26 mouse cellular contexts compared by ENCODE assay signal in the genomic region with DNA sequence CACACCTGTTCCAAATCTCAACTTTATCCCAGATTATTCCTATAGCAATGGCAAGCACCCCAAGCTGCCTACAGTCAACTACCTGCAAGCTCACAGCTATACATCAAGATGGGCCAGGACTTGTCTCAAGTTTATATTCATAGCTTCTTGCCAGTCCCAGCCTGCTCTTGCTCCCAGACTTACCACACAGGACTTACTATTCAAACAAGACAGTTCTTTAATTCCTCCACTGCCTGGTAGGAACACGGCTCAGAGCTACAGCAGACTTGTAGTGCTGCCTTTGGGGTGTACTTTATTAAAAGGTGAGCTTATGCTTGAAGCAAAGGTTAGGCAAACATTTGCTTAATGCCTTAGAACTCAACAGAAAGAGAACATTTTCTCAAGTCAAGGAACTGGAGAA. TPM values are rescaled to one million over a fixed set of nuclear protein-coding genes. Genes with fewer than 3 reads are reported as not detected.
"Had no signal": no experiment of that assay in that cellular context is flagged by ENCODE, and none has a peak within 500 bp of the region (broad histone marks: within the 10 kb centered on the region; RNA-seq: fewer than 3 reads in every experiment).

No protein-coding gene starts in this region.

- H3K4me1 ChIP-seq: heart, embryonic 10.5 days; heart, embryonic 12.5 days; hindbrain, embryonic 10.5 days; intestine, embryonic 15.5 days had no signal

- DNase-seq: gastrocnemius, adult 2 months; gastrocnemius, postnatal 10 days; gastrocnemius, postnatal 25 days; heart, adult 18-20 months; heart, postnatal 10 days; heart, postnatal 4 days; kidney, adult 18-20 months; kidney, adult 8-10 months; kidney, postnatal 10 days; kidney, postnatal 25 days; kidney, postnatal 4 days; liver had no signal

- H3K27me3 ChIP-seq: hindbrain, embryonic 12.5 days; intestine, embryonic 15.5 days had no signal

- H3K9ac ChIP-seq: heart, embryonic 12.5 days; hindbrain, embryonic 12.5 days; hindbrain, embryonic 14.5 days; intestine, embryonic 15.5 days; limb, embryonic 12.5 days had no signal

- H3K27ac ChIP-seq: gastrocnemius, adult 2 months; heart, embryonic 10.5 days; hindbrain, embryonic 10.5 days; hindbrain, embryonic 12.5 days; hindbrain, embryonic 14.5 days; intestine, embryonic 15.5 days; layer of hippocampus, adult 2 months; left cerebral cortex, adult 2 months; limb, embryonic 10.5 days; limb, embryonic 12.5 days had no signal

- ATAC-seq: hindbrain, embryonic 16.5 days; inflammation-experienced regulatory T-cells, adult 6 months; intestine, embryonic 15.5 days; intestine, postnatal 0 days had no signal

- H3K4me3 ChIP-seq: gastrocnemius, adult 2 months; heart, embryonic 10.5 days; heart, embryonic 12.5 days; hindbrain, embryonic 10.5 days; hindbrain, embryonic 12.5 days; intestine, embryonic 15.5 days; layer of hippocampus, adult 2 months; left cerebral cortex, adult 2 months; limb, embryonic 10.5 days; limb, embryonic 12.5 days had no signal

- H3K36me3 ChIP-seq: heart, embryonic 10.5 days; heart, embryonic 12.5 days; hindbrain, embryonic 10.5 days; hindbrain, embryonic 12.5 days; intestine, embryonic 15.5 days; limb, embryonic 10.5 days; limb, embryonic 12.5 days had no signal

- H3K9me3 ChIP-seq: heart, embryonic 10.5 days; heart, embryonic 12.5 days; hindbrain, embryonic 10.5 days; hindbrain, embryonic 12.5 days; intestine, embryonic 15.5 days; limb, embryonic 10.5 days; limb, embryonic 12.5 days had no signal

- H3K4me2 ChIP-seq: heart, embryonic 12.5 days; hindbrain, embryonic 12.5 days; hindbrain, embryonic 14.5 days; intestine, embryonic 15.5 days; limb, embryonic 12.5 days; liver, embryonic 11.5 days had no signal

RNA-seq across cellular contexts. Expression of a gene that starts 18.9 kb away (rescaled TPM):
- polyA plus RNA-seq: hindbrain, embryonic 14.5 days; hindbrain, embryonic 16.5 days; inflammation-experienced regulatory T-cells, adult 6 months had no signal
